Mouse (Mus musculus): ENCODE measurements at regions not wholly inside any gene's neighbourhood (a gene's known extent, or its start where the extent isn't known, plus 50 kb on each side); places are given as distances from the start of the nearest gene placed in this dataset.

DNA sequence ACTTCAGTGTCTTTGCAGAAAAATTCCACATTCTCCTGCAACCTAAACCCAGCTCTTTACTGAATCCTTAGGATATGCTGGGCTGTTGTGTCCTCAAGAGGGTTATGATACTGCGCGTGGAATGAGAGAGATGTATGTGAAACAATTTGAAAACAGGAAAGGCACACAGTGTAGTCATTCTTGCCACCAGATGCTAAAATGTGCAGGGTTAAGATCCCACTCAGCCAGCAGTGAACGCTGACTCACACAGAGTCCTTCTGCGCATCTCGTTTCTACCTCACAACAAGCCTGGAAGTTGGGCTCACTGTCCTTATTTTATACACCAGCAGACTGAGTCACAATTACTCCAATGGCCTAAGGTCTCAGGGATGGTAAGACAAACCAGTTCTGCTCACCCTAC, 59.9 kb upstream of the Max start:
- TF ChIP-seq GATA1 (IDR thresholded peaks at IDR 0.05; ENCODE audit: low read length), result no peak

DNA sequence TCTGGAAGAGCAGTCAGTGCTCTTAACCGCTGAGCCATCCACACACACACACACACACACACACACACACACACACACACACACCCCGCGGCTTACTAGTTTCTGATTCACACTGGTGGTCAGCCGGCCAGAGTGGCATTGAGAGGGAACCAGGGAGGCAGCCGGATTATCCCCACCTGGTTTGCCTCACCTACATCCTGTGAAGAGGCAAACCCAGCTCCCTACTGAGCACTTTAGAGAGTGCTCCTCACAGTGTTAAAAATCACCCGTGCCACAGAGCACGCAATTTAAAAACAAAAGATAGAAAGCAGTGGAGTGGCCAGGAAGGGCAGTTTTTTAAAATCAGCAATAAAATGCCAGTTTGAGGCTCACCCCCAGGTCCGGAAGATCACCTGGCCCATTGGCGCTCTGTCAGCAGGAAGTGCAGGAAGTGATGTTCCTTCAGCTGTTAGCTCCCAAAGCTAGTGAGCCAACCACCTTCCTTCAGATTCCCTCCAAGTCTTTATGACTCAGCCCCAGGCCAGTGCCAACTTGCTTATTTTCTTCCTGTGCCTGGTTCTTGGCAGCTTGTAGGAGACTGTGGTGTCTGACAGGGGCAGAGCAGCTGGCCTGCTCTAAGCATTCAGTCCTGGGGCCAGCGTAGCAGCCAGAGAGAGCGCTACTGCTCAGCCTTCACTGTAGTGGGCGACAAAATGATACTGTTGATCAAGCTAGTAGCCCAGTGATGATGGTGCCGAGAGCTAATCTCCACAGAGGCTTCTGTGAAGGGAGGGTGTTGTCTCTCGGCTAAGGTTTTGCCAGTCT, 57.9 kb upstream of the Max start:
- no peak for TF ChIP-seq GATA1 (IDR thresholded peaks at IDR 0.05; ENCODE audit: low read length)

- TF ChIP-seq GATA1 (IDR thresholded peaks at IDR 0.05; ENCODE audit: low read length), result no peak
Observed at GRCm38 (mm10) chr12:77018373-77018772, 56.4 kb upstream of the Max start.

GRCm38 (mm10) chr12:77014908-77015307, 52.9 kb upstream of the Max start:
- no peak for TF ChIP-seq GATA1 (IDR thresholded peaks at IDR 0.05; ENCODE audit: low read length)
